Mouse (Mus musculus) heart, embryonic 14.5 days (tissue): ENCODE results near the gene Btbd18. TPM values are rescaled to one million over a fixed set of nuclear protein-coding genes. Genes with fewer than 3 reads are reported as not detected.
"Not testable (repeated sequence)": the region's sequence is repeated elsewhere in the genome, so short reads cannot be mapped to it uniquely, and the experiment has no call there.

Experiments used
- ATAC-seq: fragments of 200-750 bp; cut with Nextera tagmentation; 2 replicates; pipeline ENCODE4 v1.8.0; 2017; ENCODE audit warnings: low read depth, moderate TSS enrichment; ENCODE audit not compliant: insufficient number of reproducible peaks, insufficient read depth, low FRiP score
- H3K27ac ChIP-seq, 2 experiments: fragments of 200-500 bp in 1 of 2; fragments of 300-500 bp in 1 of 2; sonication (generic) in 1 of 2; replicated peaks in 1 of 2; 2 replicates each; pipeline ENCODE4 v1.5.1; 2012 to 2014; ENCODE audit warnings: low read depth in 2 of 2, low read length in 2 of 2, control low read depth in 1 of 2, mild to moderate bottlenecking in 1 of 2, mixed read lengths in 1 of 2; ENCODE audit not compliant: control insufficient read depth in 1 of 2, insufficient read depth in 1 of 2
- H3K27me3 ChIP-seq: fragments of 300-500 bp; sonication (generic); 2 replicates; pipeline ENCODE4 v1.6.1; 2014; ENCODE audit warnings: mild to moderate bottlenecking, low read length, control low read depth; ENCODE audit not compliant: control insufficient read depth, insufficient read depth
- H3K36me3 ChIP-seq: fragments of 300-500 bp; sonication (generic); 2 replicates; pipeline ENCODE4 v1.6.1; 2014; ENCODE audit warnings: mild to moderate bottlenecking, control low read depth, low read length, mixed read lengths; ENCODE audit not compliant: control insufficient read depth, insufficient read depth
- H3K4me1 ChIP-seq, 2 experiments: fragments of 200-500 bp in 1 of 2; fragments of 300-500 bp in 1 of 2; sonication (generic) in 1 of 2; 2 replicates each; pipeline ENCODE4 v1.6.1; 2012 to 2014; ENCODE audit warnings: low read length in 2 of 2, control low read depth in 1 of 2, mixed read lengths in 1 of 2; ENCODE audit not compliant: control insufficient read depth in 2 of 2, insufficient read depth in 2 of 2
- H3K4me2 ChIP-seq: fragments of 300-500 bp; sonication (generic); 2 replicates; pipeline ENCODE4 v1.6.1; 2014; ENCODE audit warnings: mild to moderate bottlenecking, low read length
- H3K4me3 ChIP-seq, 2 experiments: fragments of 200-500 bp in 1 of 2; fragments of 300-500 bp in 1 of 2; sonication (generic) in 1 of 2; 2 replicates each; pipeline ENCODE4 v1.5.1; 2012 to 2014; ENCODE audit warnings: low read length in 2 of 2, mild to moderate bottlenecking in 2 of 2, control low read depth in 1 of 2, low read depth in 1 of 2, moderate library complexity in 1 of 2; ENCODE audit not compliant: control insufficient read depth in 1 of 2, insufficient read depth in 1 of 2
- H3K9ac ChIP-seq: fragments of 300-500 bp; sonication (generic); 2 replicates; pipeline ENCODE4 v1.6.1; 2014; ENCODE audit warnings: mild to moderate bottlenecking, low read length
- H3K9me3 ChIP-seq: fragments of 300-500 bp; sonication (generic); 2 replicates; pipeline ENCODE4 v1.6.1; 2016; ENCODE audit warnings: low read length, control low read depth; ENCODE audit not compliant: control insufficient read depth
- WGBS: fragments of 180-500 bp; shearing (Covaris S2); extraction: QIAGEN DNeasy Blood & Tissue Kit; methylation state at CpG from one replicate; pipeline ENCODE4 v1.1.7; 2014; 5-methylcytosine and 5-hydroxymethylcytosine counted together
- polyA plus RNA-seq: library from polyadenylated mRNA; unstranded; fragments of >200 nt; fragmentation: Nextera tagmentation; extraction: Ambion mirVana; gene quantifications from 2 replicates; pipeline ENCODE4 v1.2.1, GENCODE M21; 2014

Gene Btbd18
- polyA plus RNA-seq, 1 experiment from 2014 or later: 0.11 TPM

- no peak for ATAC-seq
- H3K36me3 ChIP-seq: peaks cover 14% of the 10 kb centered on the region; the same call in 1 of the 2 replicates
- peaks cover 6 to 11% of the 10 kb centered on the region in 2 experiments; a peak in 3 of 4 replicates for H3K4me1 ChIP-seq
- peak overlapping the region; percentile 51 to 58 for H3K27ac ChIP-seq
- H3K4me3 ChIP-seq: no peak overlapping the region
- H3K4me2 ChIP-seq: no peak overlapping the region
- no peaks in the 10 kb centered on the region for H3K9me3 ChIP-seq
- H3K9ac ChIP-seq: no peak overlapping the region
- 45% methylated on average over 12 of the region's 12 CpGs for WGBS
- no peaks in the 10 kb centered on the region for H3K27me3 ChIP-seq
Measured at GRCm38 (mm10) chr2:84666081-84666480, 7.2 kb downstream of the Btbd18 start.

- Histone ChIP-seq H3K4me1 (peaks cover 6 to 12% of the 10 kb centered on the region in 2 experiments), H3K27me3 (no peaks in the 10 kb centered on the region), H3K9ac (peak overlapping the region; percentile 97), H3K27ac (peak overlapping the region; percentile 91 to 95), H3K36me3 (peaks cover 42% of the 10 kb centered on the region), H3K9me3 (no peaks in the 10 kb centered on the region), H3K4me2 (peak overlapping the region; percentile 81), H3K4me3 (peak overlapping the region; percentile 98 to 99)
- ATAC-seq: peak; percentile 63
- 3% methylated on average over 39 of the region's 39 CpGs for WGBS
Measured at GRCm38 (mm10) chr2:84669828-84670568, 11.1 kb downstream of the Btbd18 start.

- Histone ChIP-seq H3K36me3 (peaks cover 48% of the 10 kb centered on the region), H3K9ac (peak within 1 kb of the TSS; percentile 97), H3K9me3 (no peaks in the 10 kb centered on the region), H3K4me1 (peaks cover 6 to 12% of the 10 kb centered on the region in 2 experiments), H3K27me3 (no peaks in the 10 kb centered on the region), H3K27ac (peak within 1 kb of the TSS; percentile 91 to 95), H3K4me2 (peak within 1 kb of the TSS; percentile 81), H3K4me3 (peak within 1 kb of the TSS; percentile 98 to 99)
- WGBS: under 1% methylated on average over 20 of the region's 20 CpGs
- ATAC-seq: peak; percentile 84
Measured at GRCm38 (mm10) chr2:84670569-84670933, 11.7 kb downstream of the Btbd18 start, which contains the start of gene Selenoh. TSS of gene Selenoh (minus strand) at chr2:84670770.

- H3K4me3 ChIP-seq, H3K27me3 ChIP-seq, H3K9ac ChIP-seq, H3K9me3 ChIP-seq, ATAC-seq: not testable (repeated sequence)
- H3K4me2 ChIP-seq: 0 out of 2 replicates have a peak overlapping the region, but pooled peaks have one; percentile 81
- peaks cover 57% of the 10 kb centered on the region for H3K36me3 ChIP-seq
- WGBS: 57% methylated on average over 4 of the region's 5 CpGs
- peaks cover 3 to 18% of the 10 kb centered on the region in 2 experiments for H3K4me1 ChIP-seq
- H3K27ac ChIP-seq: peak overlapping the region in 1 of 2 experiments; percentile 91; a peak in 1 of 4 replicates
Measured at GRCm38 (mm10) chr2:84671535-84671934, 12.7 kb downstream of the Btbd18 start.

- WGBS: 8% methylated on average over 22 of the region's 22 CpGs
- ATAC-seq: peak; percentile 45
- peaks cover 0 to 16% of the 10 kb centered on the region in 2 experiments; a peak in 2 of 4 replicates for H3K4me1 ChIP-seq
- H3K36me3 ChIP-seq: peaks cover 53% of the 10 kb centered on the region
- H3K4me2 ChIP-seq: peak overlapping the region; percentile 79
- H3K4me3 ChIP-seq: peak overlapping the region; percentile 69 to 81
- peak overlapping the region; percentile 75 to 81 for H3K27ac ChIP-seq
- no peaks in the 10 kb centered on the region for H3K27me3 ChIP-seq
- no peaks in the 10 kb centered on the region for H3K9me3 ChIP-seq
- H3K9ac ChIP-seq: peak overlapping the region; percentile 82
Measured at GRCm38 (mm10) chr2:84677270-84677967, 18.5 kb downstream of the Btbd18 start.

GRCm38 (mm10) chr2:84677968-84678880 lies 19.3 kb downstream of the Btbd18 start, which contains the start of the genes Gm28635 and Med19:
TSS of gene Gm28635 (minus strand) at chr2:84678041.
TSS of gene Med19 (plus strand) at chr2:84678402.
- H3K27me3 ChIP-seq: no peaks in the 10 kb centered on the region
- peaks cover 0 to 20% of the 10 kb centered on the region in 2 experiments; a peak in 2 of 4 replicates for H3K4me1 ChIP-seq
- peak within 1 kb of the TSS; percentile 85 for H3K4me2 ChIP-seq
- peak within 1 kb of the TSS; percentile 81 to 88 for H3K4me3 ChIP-seq
- peak within 1 kb of the TSS; percentile 87 for H3K9ac ChIP-seq
- peak; percentile 99 for ATAC-seq
- H3K27ac ChIP-seq: peak within 1 kb of the TSS; percentile 75 to 81
- no peaks in the 10 kb centered on the region for H3K9me3 ChIP-seq
- H3K36me3 ChIP-seq: peaks cover 45% of the 10 kb centered on the region
- whole genome bisulfite sequencing: under 1% methylated on average over 44 of the region's 44 CpGs
